In genomic region chr11:93995111-93995719, GRCm38 (mm10) we compare ENCODE assay signal across 8 mouse cellular contexts. TPM values are rescaled to one million over a fixed set of nuclear protein-coding genes. Genes with fewer than 3 reads are reported as not detected.
DNase-seq lines count a peak whose midpoint lies in the region; ATAC-seq lines count a peak whose summit lies in the region.

No protein-coding gene starts in this region.

- intact Hi-C loops in left cerebral cortex, postnatal 10 days (cut with DNase I) = no loop called here

- peak; percentile 94 for DNase-seq in adrenal gland, adult 2 months
- peak; percentile 22 for DNase-seq in embryo, embryonic 11.5 days (ENCODE audit: low read depth, low spot score)
- DNase-seq in gastrocnemius, postnatal 25 days = peak; percentile 88
- DNase-seq in intestine, embryonic 14.5 days (ENCODE audit: low spot score) = peak; percentile 75
- peak; percentile 69 to 87 for DNase-seq in left cerebral cortex, postnatal 10 days (ENCODE audit: extremely low spot score in 1 of 2, low spot score in 2 of 2)
- peak; percentile 67 for DNase-seq in right cerebral cortex, postnatal 14 days
- DNase-seq in urinary bladder, postnatal 25 days (ENCODE audit: low spot score) = peak; percentile 65

- H3K9me3 ChIP-seq in intestine, embryonic 14.5 days (ENCODE audit: control insufficient read depth, low read length) = no peaks in the 10 kb centered on the region

- peak overlapping the region; percentile 94 for H3K27ac ChIP-seq in intestine, embryonic 14.5 days (ENCODE audit: low read depth)

- H3K4me1 ChIP-seq in intestine, embryonic 14.5 days (replicated peaks; ENCODE audit: control insufficient read depth, insufficient read depth, low read length) = peaks cover 16% of the 10 kb centered on the region

- 2% methylated on average over 15 of the region's 15 CpGs for WGBS in intestine, embryonic 14.5 days

- H3K36me3 ChIP-seq in intestine, embryonic 14.5 days (ENCODE audit: control insufficient read depth, insufficient read depth, low read length) = no peaks in the 10 kb centered on the region

- H3K4me2 ChIP-seq in intestine, embryonic 14.5 days (ENCODE audit: low read length) = peak overlapping the region; percentile 90

- peak overlapping the region; percentile 81 for H3K9ac ChIP-seq in intestine, embryonic 14.5 days (ENCODE audit: low read length)

- H3K4me3 ChIP-seq in intestine, embryonic 14.5 days (ENCODE audit: low read depth, low read length) = peak overlapping the region; percentile 95

- no peaks in the 10 kb centered on the region for H3K27me3 ChIP-seq in intestine, embryonic 14.5 days (replicated peaks; ENCODE audit: control insufficient read depth, insufficient read depth, low read length)

- peak; percentile 82 for ATAC-seq in intestine, embryonic 14.5 days (replicated peaks; ENCODE audit: low FRiP score, low TSS enrichment, low read depth)
- peak; percentile 77 for ATAC-seq in megakaryocyte progenitor cell, adult 5-6 weeks (replicated peaks; ENCODE audit: poor library complexity)

RNA-seq across cellular contexts. Expression of gene Spag9, which starts 0.7 kb away (rescaled TPM):
- total RNA-seq in adrenal gland, adult 2 months (2021) = 100 to 1,000 TPM in 1 of 2 experiments, 10 to 100 TPM in 1; 88.5 to 100 TPM
- polyA plus RNA-seq in adrenal gland, adult 2 months (2012; rRNA removed) = 24.5 and 39.7 TPM in 2 replicates
- total RNA-seq in gastrocnemius, postnatal 25 days (2021) = 100 to 1,000 TPM; 132 to 134 TPM
- 50.0 and 50.9 TPM in 2 replicates for polyA plus RNA-seq in intestine, embryonic 14.5 days (2014; fragmentation: Nextera tagmentation; extraction: Ambion mirVana)
- total RNA-seq in left cerebral cortex, postnatal 10 days (2021) = 100 to 1,000 TPM; 236 to 246 TPM
- 33.6 and 34.0 TPM in 2 replicates for total RNA-seq in megakaryocyte progenitor cell, adult 5-6 weeks (2015)
- total RNA-seq in megakaryocyte progenitor cell, adult 5-6 weeks (2017) = 51.5 and 64.3 TPM in 2 replicates

RNA-seq across cellular contexts. Expression of gene Nme1, which starts 26.9 kb away (rescaled TPM):
- total RNA-seq in adrenal gland, adult 2 months (2021) = 10 to 100 TPM; 25.2 to 40.0 TPM
- polyA plus RNA-seq in adrenal gland, adult 2 months (2012; rRNA removed) = 45.5 and 58.5 TPM in 2 replicates
- total RNA-seq in gastrocnemius, postnatal 25 days (2021) = 10 to 100 TPM; 14.7 to 22.5 TPM
- 194 and 208 TPM in 2 replicates for polyA plus RNA-seq in intestine, embryonic 14.5 days (2014; fragmentation: Nextera tagmentation; extraction: Ambion mirVana)
- total RNA-seq in left cerebral cortex, postnatal 10 days (2021) = 100 to 1,000 TPM; 120 to 124 TPM
- 198 and 211 TPM in 2 replicates for total RNA-seq in megakaryocyte progenitor cell, adult 5-6 weeks (2015)
- 202 and 219 TPM in 2 replicates for total RNA-seq in megakaryocyte progenitor cell, adult 5-6 weeks (2017)

RNA-seq across cellular contexts. Expression of gene Gm20390, which starts 27.1 kb away (rescaled TPM):
- total RNA-seq in adrenal gland, adult 2 months (2021) = 100 to 1,000 TPM in 1 of 2 experiments, 10 to 100 TPM in 1; 66.2 to 106 TPM
- polyA plus RNA-seq in adrenal gland, adult 2 months (2012; rRNA removed) = 11.1 and 11.7 TPM in 2 replicates
- 10 to 100 TPM; 17.4 to 19.1 TPM for total RNA-seq in gastrocnemius, postnatal 25 days (2021)
- polyA plus RNA-seq in intestine, embryonic 14.5 days (2014; fragmentation: Nextera tagmentation; extraction: Ambion mirVana) = 465 and 494 TPM in 2 replicates
- total RNA-seq in left cerebral cortex, postnatal 10 days (2021) = 100 to 1,000 TPM; 147 to 154 TPM
- 43.7 and 97.0 TPM in 2 replicates for total RNA-seq in megakaryocyte progenitor cell, adult 5-6 weeks (2015)
- total RNA-seq in megakaryocyte progenitor cell, adult 5-6 weeks (2017) = not detected in 2 replicates

RNA-seq across cellular contexts. Expression of gene Nme2, which starts 39.2 kb away (rescaled TPM):
- 100 to 1,000 TPM; 351 to 505 TPM for total RNA-seq in adrenal gland, adult 2 months (2021)
- polyA plus RNA-seq in adrenal gland, adult 2 months (2012; rRNA removed) = 193 and 211 TPM in 2 replicates
- 100 to 1,000 TPM; 496 to 573 TPM for total RNA-seq in gastrocnemius, postnatal 25 days (2021)
- 270 and 272 TPM in 2 replicates for polyA plus RNA-seq in intestine, embryonic 14.5 days (2014; fragmentation: Nextera tagmentation; extraction: Ambion mirVana)
- 100 to 1,000 TPM; 200 to 228 TPM for total RNA-seq in left cerebral cortex, postnatal 10 days (2021)
- total RNA-seq in megakaryocyte progenitor cell, adult 5-6 weeks (2015) = 539 and 573 TPM in 2 replicates
- total RNA-seq in megakaryocyte progenitor cell, adult 5-6 weeks (2017) = 216 and 275 TPM in 2 replicates

Comparison
In these comparisons a context has a peak if more than half of its experiments do, and no peak if none do; other contexts are left out.
1. Peak in every context shown above with its lines: DNase-seq, ATAC-seq, H3K4me3 ChIP-seq and H3K27ac ChIP-seq.
2. DNase-seq: peak in every context shown above with its lines; median percentile 94 in adrenal gland, adult 2 months; 88 in gastrocnemius, postnatal 25 days; 78 in left cerebral cortex, postnatal 10 days; 75 in intestine, embryonic 14.5 days; 67 in right cerebral cortex, postnatal 14 days; 65 in urinary bladder, postnatal 25 days; 22 in embryo, embryonic 11.5 days.